Mouse (Mus musculus) C2C12 (cell line): ENCODE results near the gene Ypel5. TPM values are rescaled to one million over a fixed set of nuclear protein-coding genes. Genes with fewer than 3 reads are reported as not detected.

Experiments
- H3K27me3 ChIP-seq: one replicate; pipeline ENCODE4 v1.6.1; 2011; ENCODE audit not compliant: control insufficient read depth, insufficient read depth, insufficient read length
- H3K36me3 ChIP-seq: one replicate; pipeline ENCODE4 v1.6.1; 2011; ENCODE audit not compliant: control insufficient read depth, insufficient read depth
- H3K4me3 ChIP-seq: one replicate; pipeline ENCODE4 v1.5.1; 2011; ENCODE audit warnings: mild to moderate bottlenecking, control low read depth; ENCODE audit not compliant: poor library complexity, insufficient read depth, severe bottlenecking
- H3K79me2 ChIP-seq: one replicate; pipeline ENCODE4 v1.6.1; 2011; ENCODE audit not compliant: control insufficient read depth, insufficient read depth
- H3K79me3 ChIP-seq: one replicate; pipeline ENCODE4 v1.6.1; 2011; ENCODE audit warnings: low read depth, control low read depth
- H3ac ChIP-seq: one replicate; pipeline ENCODE3; 2011; ENCODE audit warnings: low read depth; ENCODE audit not compliant: control insufficient read depth, insufficient read length
- CEBPB ChIP-seq: IDR thresholded peaks from one replicate; pipeline ENCODE4 v1.6.1; 2011; ENCODE audit warnings: low read depth, mild to moderate bottlenecking, control low read depth, moderate library complexity
- CTCF ChIP-seq: IDR thresholded peaks from one replicate; pipeline ENCODE4 v1.5.1; 2011; ENCODE audit not compliant: control insufficient read depth, insufficient read depth, insufficient read length
- FOSL1 ChIP-seq: IDR thresholded peaks from one replicate; pipeline ENCODE4 v1.8.0; 2011; ENCODE audit warnings: mild to moderate bottlenecking, low read length; ENCODE audit not compliant: poor library complexity, insufficient read depth, severe bottlenecking
- MAX ChIP-seq: IDR thresholded peaks from one replicate; pipeline ENCODE4 v1.6.1; 2011; ENCODE audit warnings: mild to moderate bottlenecking, control low read depth
- MYOD1 ChIP-seq: IDR thresholded peaks from one replicate; pipeline ENCODE4 v1.6.1; 2011; ENCODE audit warnings: low read depth; ENCODE audit not compliant: control insufficient read depth, insufficient read length
- MYOG ChIP-seq: IDR thresholded peaks from one replicate; pipeline ENCODE4 v1.6.1; 2011; ENCODE audit not compliant: control insufficient read depth, insufficient read length; ENCODE audit errors: extremely low read depth
- USF1 ChIP-seq: IDR thresholded peaks from one replicate; pipeline ENCODE4 v1.6.1; 2011; ENCODE audit warnings: low read depth, mild to moderate bottlenecking, control low read depth, moderate library complexity
- polyA plus RNA-seq: library from polyadenylated mRNA; unstranded; fragments of >200 nt; fragmentation: generic; extraction: Trizol; gene quantifications from one replicate; pipeline ENCODE4 v1.2.1, GENCODE M21; 2012; ENCODE audit warnings: missing spikeins

Gene Ypel5
- polyA plus RNA-seq, 1 experiment, result 10.1 TPM

- no peak overlapping the region for H3ac ChIP-seq
- no peaks in the 10 kb centered on the region for H3K27me3 ChIP-seq
- TF ChIP-seq FOSL1, result no peak
- no peak for TF ChIP-seq MYOD1
- TF ChIP-seq MAX, result no peak
- TF ChIP-seq CTCF, result no peak
- TF ChIP-seq USF1, result no peak
- TF ChIP-seq CEBPB, result no peak
- no peak for TF ChIP-seq MYOG
- H3K36me3 ChIP-seq, result no peaks in the 10 kb centered on the region
- no peak overlapping the region for H3K4me3 ChIP-seq
- H3K79me3 ChIP-seq, result no peaks in the 10 kb centered on the region
- H3K79me2 ChIP-seq, result no peaks in the 10 kb centered on the region
These were observed 39.7 kb upstream of the Ypel5 start for GRCm38 (mm10) chr17:72796506-72796905.

GRCm38 (mm10) chr17:72797867-72798266 is 38.4 kb upstream of the Ypel5 start:
- Histone ChIP-seq H3K79me2 (no peaks in the 10 kb centered on the region), H3K36me3 (no peaks in the 10 kb centered on the region), H3K27me3 (no peaks in the 10 kb centered on the region), H3K79me3 (no peaks in the 10 kb centered on the region), H3K4me3 (no peak overlapping the region), H3ac (no peak overlapping the region)
- no peak for TF ChIP-seq MYOG
- no peak for TF ChIP-seq USF1
- TF ChIP-seq FOSL1, result no peak
- no peak for TF ChIP-seq MAX
- TF ChIP-seq CEBPB, result no peak
- TF ChIP-seq MYOD1, result no peak
- TF ChIP-seq CTCF, result no peak

- Histone ChIP-seq H3ac (no peak overlapping the region), H3K36me3 (no peaks in the 10 kb centered on the region), H3K27me3 (peaks cover 9% of the 10 kb centered on the region), H3K4me3 (no peak overlapping the region), H3K79me3 (no peaks in the 10 kb centered on the region), H3K79me2 (no peaks in the 10 kb centered on the region)
- TF ChIP-seq MYOG, result no peak
- no peak for TF ChIP-seq MAX
- TF ChIP-seq FOSL1, result no peak
- TF ChIP-seq MYOD1, result no peak
- no peak for TF ChIP-seq USF1
- no peak for TF ChIP-seq CTCF
- no peak for TF ChIP-seq CEBPB
These were observed 26.2 kb upstream of the Ypel5 start for GRCm38 (mm10) chr17:72809942-72810654.

- H3K79me2 ChIP-seq, result no peaks in the 10 kb centered on the region
- no peaks in the 10 kb centered on the region for H3K79me3 ChIP-seq
- no peaks in the 10 kb centered on the region for H3K36me3 ChIP-seq
- H3K4me3 ChIP-seq, result no peak overlapping the region
- no peak overlapping the region for H3ac ChIP-seq
- TF ChIP-seq CTCF (peak; percentile 67), FOSL1 (no peak)
- H3K27me3 ChIP-seq, result peaks cover 10% of the 10 kb centered on the region
These were observed 22.6 kb upstream of the Ypel5 start for GRCm38 (mm10) chr17:72813419-72814315.

- Histone ChIP-seq H3K27me3 (peaks cover 7% of the 10 kb centered on the region), H3ac (no peak overlapping the region), H3K79me2 (no peaks in the 10 kb centered on the region), H3K79me3 (no peaks in the 10 kb centered on the region), H3K36me3 (no peaks in the 10 kb centered on the region), H3K4me3 (no peak overlapping the region)
- TF ChIP-seq FOSL1, result no peak
These were observed 18.7 kb upstream of the Ypel5 start for GRCm38 (mm10) chr17:72817574-72817973.

GRCm38 (mm10) chr17:72819714-72820113 is 16.5 kb upstream of the Ypel5 start:
- no peak for TF ChIP-seq FOSL1
- TF ChIP-seq CEBPB, result no peak
- no peak for TF ChIP-seq MYOG
- TF ChIP-seq MYOD1, result no peak
- TF ChIP-seq USF1, result no peak
- no peak for TF ChIP-seq CTCF
- TF ChIP-seq MAX, result no peak
- no peaks in the 10 kb centered on the region for H3K36me3 ChIP-seq
- H3ac ChIP-seq, result no peak overlapping the region
- no peaks in the 10 kb centered on the region for H3K79me3 ChIP-seq
- H3K4me3 ChIP-seq, result no peak overlapping the region
- H3K79me2 ChIP-seq, result no peaks in the 10 kb centered on the region
- H3K27me3 ChIP-seq, result peaks cover 5% of the 10 kb centered on the region
